Mouse (Mus musculus) megakaryocyte, adult 5-6 weeks (primary cell): ENCODE measurements around the gene Bcas3. TPM values are rescaled to one million over a fixed set of nuclear protein-coding genes. Genes with fewer than 3 reads are reported as not detected.

Experiments
- ATAC-seq: 2 replicates; pipeline ENCODE4 v1.8.0; 2016; ENCODE audit warnings: mild to moderate bottlenecking, inconsistent platforms; ENCODE audit not compliant: poor library complexity, severe bottlenecking
- total RNA-seq, 2 experiments: library from RNA; stranded (forward) in 1 of 2; stranded (reverse) in 1 of 2; fragments of 153-499, 151-499 nt in 1 of 2; fragments of 221-1000, 200-1000 nt in 1 of 2; gene quantifications; 2 replicates each; pipeline versions ENCODE4 v1.2.3 to v1.2.4; 2015 to 2017

Bcas3 gene
- 14.5 and 17.5 TPM in 2 replicates for total RNA-seq (2015)
- 10.7 and 12.8 TPM in 2 replicates for total RNA-seq (2017)

- ATAC-seq = peak; percentile 97
Observed at GRCm38 (mm10) chr11:85352539-85353380, at the start of gene Bcas3. Gene Bcas3 (plus strand): TSS chr11:85353167.

GRCm38 (mm10) chr11:85306577-85307260, 46.2 kb upstream of the Bcas3 start:
- ATAC-seq = no peak

DNA sequence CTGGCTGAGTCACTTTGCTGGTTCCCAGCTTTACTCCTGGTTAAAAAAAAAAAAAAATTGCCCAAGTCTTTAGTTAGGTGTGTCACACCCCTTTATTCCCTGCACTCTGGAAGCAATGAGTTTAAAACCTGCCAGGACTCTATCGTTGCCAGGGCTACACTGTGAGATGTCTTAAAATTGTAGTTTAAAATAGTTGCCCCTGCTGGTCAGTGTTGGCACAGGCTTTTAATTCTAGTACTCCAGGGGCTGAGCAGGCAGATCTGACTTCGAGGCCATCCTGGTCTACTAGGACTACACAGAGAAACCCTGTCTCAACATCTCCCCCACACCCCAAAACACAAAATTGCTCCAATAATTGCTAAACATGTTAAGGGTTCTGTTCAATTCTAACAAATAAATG, 44.2 kb upstream of the Bcas3 start:
- ATAC-seq = no peak

DNA sequence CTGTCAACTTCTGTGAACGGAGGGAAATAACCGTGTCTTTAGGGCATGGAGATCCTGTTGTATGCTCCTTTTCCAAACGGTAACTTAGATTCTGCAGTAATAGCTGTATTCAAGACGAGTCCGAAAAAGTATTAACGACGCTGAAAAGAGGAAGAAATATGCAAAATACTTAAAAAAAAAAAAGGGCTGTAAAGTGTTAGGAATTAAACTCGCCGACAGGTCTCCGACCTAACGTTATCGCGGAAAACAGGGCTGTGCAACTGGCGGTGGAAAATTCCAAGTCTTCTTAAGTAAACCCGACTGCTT, 42.6 kb upstream of the Bcas3 start:
- no peak for ATAC-seq

GRCm38 (mm10) chr11:85310713-85311574, 42.0 kb upstream of the Bcas3 start, which contains the start of gene Ppm1d:
Gene Ppm1d (plus strand): TSS chr11:85311244.
- ATAC-seq = peak; percentile 85

- ATAC-seq = peak; percentile 46
Observed at GRCm38 (mm10) chr11:85311645-85312490, 41.1 kb upstream of the Bcas3 start.

GRCm38 (mm10) chr11:85312818-85313217, 40.1 kb upstream of the Bcas3 start:
- ATAC-seq = no peak

GRCm38 (mm10) chr11:85313361-85313760, 39.6 kb upstream of the Bcas3 start:
- no peak for ATAC-seq

DNA sequence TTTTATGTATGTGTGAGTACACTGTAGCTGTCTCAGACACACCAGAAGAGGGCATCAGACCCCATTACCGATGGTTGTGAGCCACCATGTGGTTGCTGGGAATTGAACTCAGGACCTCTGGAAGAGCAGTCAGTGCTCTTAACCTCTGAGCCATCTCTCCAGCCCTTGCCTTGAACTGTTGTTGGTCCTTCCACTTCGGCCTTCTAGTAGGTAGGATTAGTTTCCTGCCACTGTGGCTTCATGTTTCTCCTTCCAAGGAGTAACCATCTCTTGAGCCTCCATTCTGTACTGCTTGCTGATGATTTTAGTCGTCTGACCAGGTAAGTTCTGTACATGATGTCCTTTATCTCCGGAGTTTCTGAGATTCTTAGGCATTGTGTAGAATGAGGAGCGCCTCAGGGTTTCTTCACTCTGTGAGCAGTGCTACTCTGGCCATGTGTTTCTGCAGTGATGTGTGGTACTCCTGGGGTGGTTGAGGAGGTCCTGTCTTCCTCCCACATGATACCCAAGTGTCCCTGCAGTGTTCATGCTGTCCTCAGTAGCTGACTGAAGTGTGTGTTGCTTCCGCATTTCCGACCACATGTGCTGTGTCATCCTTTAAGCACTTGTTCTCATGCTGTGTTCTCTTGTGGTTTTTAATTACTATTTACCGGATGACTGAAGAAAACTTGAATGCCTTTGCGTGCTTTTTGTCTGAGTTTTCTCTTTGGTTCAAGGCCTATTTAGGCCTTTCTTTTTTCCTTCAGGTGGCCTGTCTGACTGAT, 29.2 kb upstream of the Bcas3 start:
- peak; percentile 100 for ATAC-seq

DNA sequence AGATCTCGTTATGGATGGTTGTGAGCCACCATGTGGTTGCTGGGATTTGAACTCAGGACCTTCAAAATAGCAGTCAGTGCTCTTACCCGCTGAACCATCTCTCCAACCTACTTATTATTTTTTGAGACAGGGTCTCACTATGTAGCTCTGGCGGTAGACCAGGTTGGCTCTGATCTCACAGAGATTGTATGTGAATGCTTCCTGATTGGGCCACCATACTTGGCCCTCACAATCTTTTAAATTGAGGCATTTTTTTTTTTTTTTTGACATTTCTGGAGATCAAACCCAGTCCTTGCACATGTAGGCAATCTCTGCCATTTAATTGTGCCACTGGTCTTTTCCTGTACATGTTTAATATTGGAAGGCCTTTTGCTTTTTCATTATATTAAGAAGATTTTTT, 24.2 kb upstream of the Bcas3 start:
- ATAC-seq = no peak

- no peak for ATAC-seq
Observed at GRCm38 (mm10) chr11:85329167-85329894, 23.6 kb upstream of the Bcas3 start.

- ATAC-seq = no peak
Observed at GRCm38 (mm10) chr11:85334778-85335177, 18.2 kb upstream of the Bcas3 start.

DNA sequence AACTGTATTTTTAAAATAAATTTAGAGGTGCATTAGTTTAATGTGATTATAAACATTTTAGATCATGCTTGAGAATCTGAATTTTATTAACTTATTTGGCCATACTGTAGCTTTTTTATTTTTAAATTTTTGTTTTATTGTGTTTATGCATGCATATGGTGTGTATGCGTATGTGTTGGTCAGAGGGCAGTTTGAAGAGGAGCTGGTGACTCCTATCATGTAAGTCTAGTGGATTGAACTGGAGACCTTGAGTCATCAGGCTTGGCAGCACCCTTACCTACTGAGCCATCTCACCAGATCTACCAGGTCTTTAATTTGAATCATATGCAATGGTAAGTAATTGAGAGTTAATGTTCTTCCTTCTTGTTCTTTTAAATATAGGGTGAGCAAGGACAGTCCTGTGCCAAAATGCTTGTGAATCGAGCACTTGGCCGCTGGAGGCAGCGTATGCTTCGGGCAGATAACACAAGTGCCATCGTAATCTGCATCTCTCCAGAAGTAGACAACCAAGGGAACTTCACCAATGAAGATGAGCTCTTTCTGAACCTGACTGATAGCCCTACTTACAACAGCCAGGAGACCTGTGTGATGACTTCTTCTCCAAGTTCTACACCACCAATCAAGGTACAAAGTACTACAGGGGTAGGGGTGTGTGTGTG, 13.7 kb upstream of the Bcas3 start:
- no peak for ATAC-seq

- ATAC-seq = no peak
Observed at GRCm38 (mm10) chr11:85340070-85340616, 12.8 kb upstream of the Bcas3 start.

DNA sequence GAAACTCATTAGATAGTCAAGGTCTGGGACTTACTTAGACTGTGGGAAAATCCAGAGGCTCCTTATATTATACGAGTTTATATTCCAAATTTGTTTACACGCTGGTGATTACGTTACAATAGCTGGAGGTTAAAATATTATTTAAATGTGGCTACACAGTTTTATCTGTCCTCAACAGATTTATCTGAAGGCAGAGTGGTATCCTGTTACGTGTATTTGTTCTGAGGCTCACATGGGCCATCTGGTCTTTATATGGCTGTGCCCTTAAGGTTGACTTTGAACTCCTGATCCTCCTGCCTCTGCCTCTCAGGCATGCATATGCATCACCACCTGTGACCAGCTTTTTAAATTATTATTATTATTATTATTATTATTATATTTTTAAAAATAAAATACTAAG, 852 bp downstream of the Bcas3 start:
- ATAC-seq = no peak

DNA sequence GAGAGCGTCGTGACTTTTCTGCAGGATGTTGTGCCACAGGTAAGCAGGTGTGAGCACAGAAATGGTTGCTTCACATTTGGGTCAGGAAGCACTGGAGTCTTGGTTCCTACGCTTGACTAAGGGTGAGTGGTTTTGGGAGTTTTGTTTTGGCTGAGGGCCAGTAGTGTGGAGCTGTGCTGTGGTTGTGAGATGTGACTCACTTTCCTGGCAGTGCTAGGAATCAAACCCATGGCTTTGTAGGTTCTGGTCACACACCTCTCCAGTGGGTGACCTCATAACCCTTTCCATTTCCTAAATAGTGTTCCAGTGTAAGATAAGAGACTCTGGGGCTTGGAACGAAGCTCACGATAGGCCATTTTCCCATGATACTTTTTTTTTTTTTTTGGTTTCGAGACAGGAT, 6.7 kb downstream of the Bcas3 start:
- no peak for ATAC-seq

DNA sequence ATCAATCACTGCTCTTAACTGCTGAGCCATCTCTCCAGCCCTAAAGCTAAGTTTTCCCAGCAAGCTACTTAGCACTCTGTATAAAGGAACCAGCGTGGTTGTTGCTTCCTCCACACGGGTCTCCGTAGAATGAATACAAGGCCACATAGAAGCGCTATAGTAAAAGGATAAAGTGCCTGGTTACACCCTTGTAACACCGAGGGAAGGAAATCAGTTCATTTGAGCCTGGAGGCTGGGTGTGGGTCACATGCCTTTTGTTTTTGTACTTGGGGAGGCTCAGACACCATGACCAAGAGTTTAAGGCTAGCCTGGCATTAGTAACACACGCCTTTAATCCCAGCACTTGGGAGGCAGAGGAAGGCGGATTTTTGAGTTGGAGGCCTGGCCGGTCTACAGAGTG, 8.7 kb downstream of the Bcas3 start:
- no peak for ATAC-seq

GRCm38 (mm10) chr11:85366168-85366567, 13.2 kb downstream of the Bcas3 start:
- no peak for ATAC-seq
